Mouse (Mus musculus) lung, postnatal 4 days (tissue): Measurements from ENCODE around the gene Gm10300.
A peak's percentile ranks its signal among the peaks of the same experiment; 100 is the strongest.

ENCODE experiments used
- DNase-seq, 2 experiments: peaks; one replicate each; pipeline ENCODE4 v3.0.0; 2021

Gene Gm10300

GRCm38 (mm10) chr4:132079555-132080275 lies 5.2 kb downstream of the Gm10300 start:
- peak; percentile 55 to 76 for DNase-seq

GRCm38 (mm10) chr4:132080492-132080983 lies 6.0 kb downstream of the Gm10300 start:
- no peak for DNase-seq

GRCm38 (mm10) chr4:132085114-132085513 lies 10.6 kb downstream of the Gm10300 start:
- DNase-seq: no peak

GRCm38 (mm10) chr4:132088921-132089320 lies 14.4 kb downstream of the Gm10300 start:
- peak in 1 of 2 experiments; percentile 71 for DNase-seq

GRCm38 (mm10) chr4:132093136-132093535 lies 18.6 kb downstream of the Gm10300 start:
- no peak for DNase-seq

- DNase-seq: no peak
These were observed 19.4 kb downstream of the Gm10300 start for GRCm38 (mm10) chr4:132093928-132094327.

GRCm38 (mm10) chr4:132095043-132095442 lies 20.5 kb downstream of the Gm10300 start:
- DNase-seq: no peak

GRCm38 (mm10) chr4:132099548-132099947 lies 25.1 kb downstream of the Gm10300 start:
- no peak for DNase-seq

- DNase-seq: no peak
These were observed 26.7 kb downstream of the Gm10300 start for GRCm38 (mm10) chr4:132101152-132101551.

- no peak for DNase-seq
These were observed 33.7 kb downstream of the Gm10300 start for GRCm38 (mm10) chr4:132108221-132108620.

GRCm38 (mm10) chr4:132111227-132111626 lies 36.7 kb downstream of the Gm10300 start:
- no peak for DNase-seq

- DNase-seq: peak; percentile 14 to 25
These were observed 39.1 kb downstream of the Gm10300 start for GRCm38 (mm10) chr4:132113411-132114095.

- DNase-seq: no peak
These were observed 41.8 kb downstream of the Gm10300 start for GRCm38 (mm10) chr4:132116315-132116714.

- no peak for DNase-seq
These were observed 45.1 kb downstream of the Gm10300 start for GRCm38 (mm10) chr4:132119566-132119965.

- no peak for DNase-seq
These were observed 47.2 kb downstream of the Gm10300 start for GRCm38 (mm10) chr4:132121674-132122073.

GRCm38 (mm10) chr4:132123166-132123565 lies 48.7 kb downstream of the Gm10300 start:
- no peak for DNase-seq
